Mouse (Mus musculus) layer of hippocampus, adult 2 months (tissue): Measurements from ENCODE around the gene Pcgf5. TPM values are rescaled to one million over a fixed set of nuclear protein-coding genes. Genes with fewer than 3 reads are reported as not detected.

Experiments
- DNase-seq, 2 experiments: peaks; one replicate each; pipeline ENCODE4 v3.0.0; 2022; ENCODE audit warnings: low spot score in 2 of 2
- H3K27ac ChIP-seq: fragments of 200-600 bp; 2 replicates; pipeline ENCODE4 v1.8.1; 2022
- H3K4me3 ChIP-seq: fragments of 200-600 bp; 2 replicates; pipeline ENCODE4 v1.8.1; 2022; ENCODE audit warnings: mild to moderate bottlenecking
- CTCF ChIP-seq: fragments of 200-600 bp; conservative IDR thresholded peaks from 2 replicates; pipeline ENCODE4 v1.8.1; 2022; ENCODE audit warnings: antibody characterized with exemption, mild to moderate bottlenecking, moderate library complexity
- total RNA-seq, 2 experiments: library from RNA; stranded (reverse); gene quantifications; 2 replicates each; pipeline ENCODE4 v1.2.3; 2021

The Pcgf5 gene
- total RNA-seq, 2 experiments from 2014 or later = 18.0 to 21.5 TPM

DNA sequence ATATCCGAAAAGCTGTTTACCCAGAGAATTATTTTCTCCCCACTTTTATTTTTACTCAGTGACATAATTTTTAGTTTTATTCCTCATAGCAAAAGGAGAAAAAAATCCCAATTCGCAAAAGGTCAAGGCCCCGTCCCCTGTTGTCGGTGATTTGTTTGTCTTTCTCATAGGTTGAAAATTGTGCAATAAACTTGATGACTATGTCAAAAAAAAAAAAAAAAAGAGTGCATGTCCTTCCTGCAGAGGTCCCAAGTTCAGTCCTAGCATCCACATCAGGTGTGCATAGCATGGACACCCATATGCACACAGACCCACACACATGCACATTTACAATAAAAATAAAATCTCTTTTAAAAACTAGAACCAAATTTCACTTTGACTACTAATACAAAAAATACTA lies 105.3 kb downstream of the Pcgf5 start:
- Histone ChIP-seq H3K27ac (no peak overlapping the region), H3K4me3 (no peak overlapping the region)
- no peak for TF ChIP-seq CTCF
- no peak for DNase-seq

DNA sequence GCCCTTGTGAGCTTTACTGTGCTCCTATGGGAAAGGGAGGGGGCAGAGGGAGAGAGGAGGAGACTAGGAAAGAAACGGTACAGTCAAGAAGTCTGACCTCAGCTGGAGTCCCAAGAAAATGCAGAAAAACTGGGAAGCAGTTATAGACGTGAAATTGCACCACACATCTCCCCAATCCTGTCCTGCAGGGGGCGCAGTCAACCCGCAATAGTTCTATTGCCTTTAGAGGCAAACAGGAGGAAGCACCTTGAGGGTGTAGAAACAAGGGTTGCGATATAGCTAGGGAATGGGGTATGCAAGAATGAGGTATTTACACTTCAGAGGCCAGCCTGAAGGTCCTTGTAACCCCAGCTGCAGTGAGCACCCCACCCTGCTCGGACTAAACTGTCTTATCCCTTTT lies 122.0 kb downstream of the Pcgf5 start:
- peak; percentile 85 for TF ChIP-seq CTCF
- no peak overlapping the region for H3K4me3 ChIP-seq

DNA sequence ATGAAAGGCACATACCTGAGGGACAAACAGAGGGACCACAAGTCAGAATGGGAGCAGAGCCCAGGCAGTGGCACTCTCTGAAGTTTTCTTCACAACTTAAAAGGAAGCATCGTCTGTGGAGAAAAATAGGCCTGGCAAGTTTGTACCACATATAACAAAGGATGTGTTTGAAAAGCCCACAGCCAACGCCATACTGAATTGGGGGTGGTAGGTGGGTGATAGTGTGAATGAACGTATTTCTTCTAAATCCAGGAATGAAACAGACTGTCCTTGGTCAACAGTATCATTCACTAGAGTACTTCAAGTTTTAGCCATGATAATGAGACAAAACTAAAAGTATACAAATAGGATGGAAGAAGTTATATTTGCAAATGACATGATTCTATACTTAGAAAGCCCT lies 123.2 kb downstream of the Pcgf5 start:
- H3K27ac ChIP-seq = no peak overlapping the region
- no peak for DNase-seq

More for the DNA sequence above, 122.0 kb downstream of the Pcgf5 start:
- peak overlapping the region; percentile 53 for H3K27ac ChIP-seq
- peak; percentile 63 to 82 for DNase-seq

DNA sequence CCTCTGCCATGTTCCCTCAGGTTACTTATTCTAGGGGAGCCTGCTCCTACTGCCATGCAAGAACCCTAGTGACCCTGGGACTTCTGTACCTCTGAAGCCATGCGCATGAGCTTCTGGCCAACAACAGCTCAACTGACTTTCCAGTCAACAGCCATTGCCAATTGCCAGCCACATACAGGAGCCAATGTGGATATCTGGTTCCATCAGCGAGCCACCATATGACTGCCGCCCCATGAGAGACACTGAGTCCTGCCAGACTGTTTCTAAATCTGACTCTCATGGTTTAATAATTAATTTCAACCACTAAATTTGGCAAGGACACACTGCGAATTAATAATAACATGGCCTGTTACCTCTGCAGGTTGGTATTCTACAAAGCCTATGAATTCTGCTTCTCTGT lies 128.5 kb downstream of the Pcgf5 start:
- DNase-seq = no peak
- TF ChIP-seq CTCF = no peak
- Histone ChIP-seq H3K4me3 (no peak overlapping the region), H3K27ac (peak overlapping the region; percentile 82)

More for the DNA sequence above, 123.2 kb downstream of the Pcgf5 start:
- TF ChIP-seq CTCF = no peak
- H3K4me3 ChIP-seq = no peak overlapping the region

DNA sequence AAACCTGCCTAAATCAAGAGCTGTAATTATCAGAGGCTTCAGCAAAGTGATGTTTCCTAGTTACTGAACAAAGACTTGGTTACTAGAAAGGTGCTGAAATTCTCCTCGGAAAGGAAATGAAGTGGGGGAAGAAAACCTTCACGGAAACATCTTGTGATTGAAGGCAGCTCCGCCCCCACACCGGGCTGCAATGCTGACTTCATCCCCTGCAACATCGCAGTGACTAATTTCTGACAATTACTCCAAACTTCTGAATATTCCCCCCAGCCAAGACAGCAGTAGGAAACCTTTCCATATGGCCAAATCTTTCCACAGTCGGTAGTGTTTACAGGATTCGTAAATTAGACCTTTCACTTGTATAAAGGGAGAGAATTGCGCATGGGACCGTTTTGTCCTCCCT lies 129.0 kb downstream of the Pcgf5 start:
- Histone ChIP-seq H3K4me3 (peak overlapping the region; percentile 33), H3K27ac (peak overlapping the region; percentile 82)
- no peak for TF ChIP-seq CTCF
- peak; percentile 38 to 73 for DNase-seq

DNA sequence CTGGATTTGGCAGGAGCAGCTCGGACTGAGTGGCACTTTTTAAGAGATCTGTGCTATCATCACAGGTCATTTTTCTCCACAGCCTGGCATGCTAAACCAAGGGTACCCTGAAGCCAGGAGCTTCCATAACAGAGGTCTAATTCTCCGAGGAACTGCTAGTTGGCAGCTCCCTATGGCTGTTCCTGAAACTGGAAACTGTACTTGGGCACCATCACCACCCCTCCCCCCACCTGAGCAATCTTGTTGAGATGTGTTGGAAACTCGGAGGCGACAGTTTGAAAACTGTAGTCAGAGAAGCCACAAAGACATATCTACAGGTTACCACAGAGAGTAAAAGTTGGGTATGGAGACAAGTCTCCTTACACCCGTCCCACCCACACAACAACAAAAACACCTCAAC lies 129.6 kb downstream of the Pcgf5 start:
- no peak for DNase-seq
- peak overlapping the region; percentile 33 for H3K4me3 ChIP-seq
- TF ChIP-seq CTCF = no peak
- peak overlapping the region; percentile 82 for H3K27ac ChIP-seq

DNA sequence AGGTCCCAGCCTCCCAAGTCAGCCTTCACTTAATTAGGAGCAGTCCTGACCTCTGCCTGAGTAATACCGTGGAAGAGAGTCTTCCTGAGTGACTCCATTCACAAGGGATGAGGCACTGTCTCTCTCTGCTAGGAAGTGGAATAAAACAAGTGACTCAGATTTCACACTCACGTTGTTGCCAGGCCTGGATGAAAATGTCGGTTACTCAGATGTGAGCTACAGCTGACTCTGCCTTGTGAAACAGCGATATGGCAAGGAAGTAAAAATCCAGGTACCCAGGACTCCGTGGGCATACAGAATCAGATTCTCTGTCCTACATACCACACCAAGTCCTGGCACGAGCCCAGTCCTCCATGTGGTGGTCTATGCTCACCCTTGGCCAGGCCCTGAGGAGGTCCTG lies 142.8 kb downstream of the Pcgf5 start:
- DNase-seq = peak; percentile 33 to 56
- peak overlapping the region; percentile 46; the same call in 1 of the 2 replicates for H3K27ac ChIP-seq
- no peak for TF ChIP-seq CTCF
- H3K4me3 ChIP-seq = no peak overlapping the region

DNA sequence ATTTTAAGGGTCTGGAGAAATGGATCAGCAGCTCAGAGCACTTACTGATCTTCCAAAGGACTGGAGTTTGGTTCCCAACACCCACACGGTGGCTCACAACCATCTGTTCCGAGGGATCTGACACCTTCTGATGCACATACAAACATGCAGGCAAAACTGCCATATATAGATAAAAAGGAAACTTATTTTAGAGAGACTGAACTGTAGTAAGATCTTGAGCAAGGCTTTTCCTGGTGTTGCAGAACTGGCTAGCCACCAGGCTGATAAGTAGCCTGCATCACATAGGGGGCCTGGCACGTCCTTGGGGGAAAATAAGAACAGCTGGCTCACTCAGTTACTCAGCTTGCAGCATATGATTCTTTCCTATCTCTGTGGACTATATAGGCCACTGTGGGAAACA lies 147.4 kb downstream of the Pcgf5 start:
- Histone ChIP-seq H3K27ac (peak overlapping the region; percentile 46; the same call in 1 of the 2 replicates), H3K4me3 (no peak overlapping the region)
- DNase-seq = peak; percentile 42
- no peak for TF ChIP-seq CTCF

DNA sequence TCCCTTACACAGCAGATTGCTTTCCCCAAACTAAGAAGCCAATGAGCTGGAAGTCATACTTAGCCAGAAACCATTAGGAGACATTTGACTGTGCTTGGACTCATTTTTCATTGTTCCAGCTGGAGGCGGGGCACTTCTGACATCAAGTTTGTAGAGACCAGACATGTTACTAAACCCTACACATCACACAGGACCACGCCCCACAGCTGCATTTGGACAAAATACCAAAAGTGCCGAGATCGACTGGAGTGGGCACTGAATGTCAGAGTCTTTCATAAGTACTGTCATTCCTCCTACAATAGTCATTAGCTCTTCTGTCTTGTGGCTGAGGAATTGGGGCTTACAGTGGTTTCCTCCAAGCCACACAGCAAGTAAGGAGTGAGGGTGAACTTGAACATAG lies 148.4 kb downstream of the Pcgf5 start:
- no peak for DNase-seq
- H3K27ac ChIP-seq = peak overlapping the region; percentile 39; the same call in 1 of the 2 replicates
- TF ChIP-seq CTCF = no peak
- no peak overlapping the region for H3K4me3 ChIP-seq

DNA sequence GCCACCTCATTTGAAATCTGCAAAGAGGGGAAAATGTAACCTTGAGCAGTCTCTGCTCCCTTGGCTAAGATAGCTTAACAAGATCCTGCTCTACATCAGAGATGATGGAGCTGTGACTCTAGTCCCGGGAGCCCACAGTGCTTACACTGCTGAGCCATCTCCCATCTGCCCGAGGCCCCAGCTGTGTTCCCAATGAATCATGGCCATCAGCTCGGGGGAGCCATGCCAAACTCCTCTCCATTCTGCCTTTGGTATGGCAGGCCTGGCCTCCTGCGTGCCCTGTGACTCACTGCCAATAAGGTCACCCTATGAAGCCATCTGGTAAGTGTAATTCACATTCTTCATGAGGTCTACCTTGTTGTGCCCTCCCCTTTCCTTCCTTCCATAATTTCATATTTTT lies 149.0 kb downstream of the Pcgf5 start:
- DNase-seq = no peak
- Histone ChIP-seq H3K27ac (peak overlapping the region; percentile 39; the same call in 1 of the 2 replicates), H3K4me3 (no peak overlapping the region)
- TF ChIP-seq CTCF = no peak

DNA sequence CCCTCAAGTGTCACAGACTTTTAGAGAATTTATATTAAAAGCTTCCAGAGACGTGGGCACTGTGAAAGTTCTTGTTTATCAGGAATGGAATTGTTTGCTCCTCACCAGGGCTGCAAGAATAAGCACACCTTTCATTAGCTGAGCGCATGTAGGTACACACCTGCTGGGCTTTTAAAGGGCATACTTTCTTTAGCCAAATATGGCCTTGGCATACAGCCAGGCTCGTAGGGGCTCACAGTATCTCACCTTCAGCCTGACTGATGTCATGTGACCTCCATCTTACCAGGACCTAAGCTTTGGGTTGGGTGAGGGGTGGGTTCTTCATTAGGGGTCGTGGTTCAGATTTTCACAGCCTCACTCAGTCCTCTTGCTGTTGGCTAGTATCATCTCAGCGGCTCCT lies 149.6 kb downstream of the Pcgf5 start:
- no peak for TF ChIP-seq CTCF
- H3K27ac ChIP-seq = 0 out of 2 replicates have a peak overlapping the region, but pooled peaks have one; percentile 28
- no peak overlapping the region for H3K4me3 ChIP-seq
- DNase-seq = no peak

DNA sequence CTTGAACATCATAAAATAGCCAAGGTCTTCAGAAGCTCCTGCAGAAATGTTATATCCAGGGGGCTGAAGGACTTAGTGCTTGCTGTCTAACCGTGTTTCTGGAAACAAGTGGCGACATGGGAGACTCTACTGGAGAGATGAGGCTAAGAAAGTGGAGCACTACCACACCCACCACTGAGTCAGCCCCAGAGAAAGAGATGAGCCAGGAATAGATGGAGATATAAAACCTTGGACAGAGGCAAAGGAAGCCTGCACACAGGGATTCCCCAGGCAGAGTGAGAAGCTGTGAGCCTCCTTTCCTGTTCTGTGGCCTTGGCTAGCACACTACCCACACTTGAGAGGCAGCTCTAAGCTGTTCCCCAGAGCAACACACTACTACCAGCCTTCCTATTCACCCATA lies 156.6 kb downstream of the Pcgf5 start:
- no peak for TF ChIP-seq CTCF
- Histone ChIP-seq H3K4me3 (no peak overlapping the region), H3K27ac (no peak overlapping the region)
- DNase-seq = no peak

Other genes with a start within 250 kb of the Pcgf5 start
- gene Ankrd1, start 228.2 kb upstream of the Pcgf5 start, total RNA-seq = not detected
- 10 to 100 TPM; 42.7 to 45.3 TPM for gene Hectd2, start 206.3 kb downstream of the Pcgf5 start, total RNA-seq